In the genomic region with DNA sequence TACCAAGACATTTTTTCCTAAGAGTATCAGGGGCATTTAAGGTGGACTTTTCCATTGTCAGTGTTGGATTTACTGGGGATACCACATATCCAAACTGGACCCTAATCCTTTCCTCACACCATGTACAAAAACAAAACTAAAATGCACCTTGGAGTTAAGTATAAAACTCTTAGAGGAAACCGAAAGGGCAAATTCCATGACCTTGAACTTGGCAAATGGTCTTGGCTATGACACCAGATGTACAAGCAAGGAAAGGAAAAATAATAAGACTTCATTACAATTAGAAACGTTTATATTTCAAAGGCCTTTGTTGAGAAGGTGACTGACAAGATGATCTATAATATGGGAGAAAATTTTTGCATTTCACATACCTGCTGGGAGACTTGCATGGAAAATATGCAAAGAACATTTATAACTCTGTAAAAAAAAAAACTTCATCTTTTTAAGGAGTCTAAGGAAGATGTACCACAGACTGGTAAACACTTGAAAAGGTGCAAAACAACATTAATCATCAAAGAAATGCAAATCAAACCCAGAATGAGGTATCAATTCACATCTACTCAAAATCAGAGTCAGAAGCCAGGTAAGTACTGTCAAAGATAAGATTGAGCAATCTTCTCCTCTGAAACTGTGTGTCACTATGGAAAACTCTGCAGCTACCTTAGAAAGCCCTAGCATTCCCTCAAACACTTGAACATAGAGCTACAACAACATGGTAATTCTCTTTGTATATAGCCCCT, we compare ENCODE assay signal across 23 mouse cellular contexts. TPM values are rescaled to one million over a fixed set of nuclear protein-coding genes. Genes with fewer than 3 reads are reported as not detected.
A peak's percentile ranks its signal among the peaks of the same experiment; 100 is the strongest.
DNase-seq lines count a peak whose midpoint lies in the region; ATAC-seq lines count a peak whose summit lies in the region.
"Had no signal": no experiment of that assay in that cellular context is flagged by ENCODE, and none has a peak within 500 bp of the region (broad histone marks: within the 10 kb centered on the region; RNA-seq: fewer than 3 reads in every experiment).

No protein-coding gene starts in this region.

- H3K27me3 ChIP-seq in kidney, embryonic 16.5 days (ENCODE audit: insufficient read depth, low read length), result no peaks in the 10 kb centered on the region
- H3K27me3 ChIP-seq: CH12.LX; embryonic facial prominence, embryonic 12.5 days; forebrain, embryonic 13.5 days; forebrain, embryonic 15.5 days had no signal

- WGBS in kidney, embryonic 16.5 days, result 58% methylated on average over 2 of the region's 2 CpGs

- no peaks in the 10 kb centered on the region for H3K36me3 ChIP-seq in kidney, embryonic 16.5 days (ENCODE audit: insufficient read depth, low read length)
- H3K36me3 ChIP-seq: embryonic facial prominence, embryonic 10.5 days; embryonic facial prominence, embryonic 12.5 days; forebrain, embryonic 15.5 days; G1E had no signal

- no peaks in the 10 kb centered on the region for H3K4me1 ChIP-seq in kidney, embryonic 16.5 days (ENCODE audit: insufficient read depth, low read length)
- H3K4me1 ChIP-seq: embryonic facial prominence, embryonic 10.5 days; embryonic facial prominence, embryonic 12.5 days; forebrain, embryonic 13.5 days; forebrain, embryonic 15.5 days had no signal

- H3K9ac ChIP-seq in kidney, embryonic 16.5 days (replicated peaks; ENCODE audit: low read length), result no peak overlapping the region
- H3K9ac ChIP-seq: embryonic facial prominence, embryonic 12.5 days; forebrain, embryonic 13.5 days; forebrain, embryonic 15.5 days had no signal

- H3K4me2 ChIP-seq in kidney, embryonic 16.5 days (replicated peaks; ENCODE audit: low read depth, low read length), result no peak overlapping the region
- H3K4me2 ChIP-seq: embryonic facial prominence, embryonic 12.5 days; forebrain, embryonic 13.5 days; forebrain, embryonic 15.5 days had no signal

- H3K9me3 ChIP-seq in kidney, embryonic 16.5 days (ENCODE audit: low read length), result peaks cover 4% of the 10 kb centered on the region
- H3K9me3 ChIP-seq: embryonic facial prominence, embryonic 12.5 days; forebrain, embryonic 15.5 days; G1E had no signal

- no peak overlapping the region for H3K27ac ChIP-seq in kidney, embryonic 16.5 days (ENCODE audit: low read length)
- H3K27ac ChIP-seq: embryonic facial prominence, embryonic 10.5 days; embryonic facial prominence, embryonic 12.5 days; forebrain, embryonic 13.5 days; forebrain, embryonic 15.5 days had no signal

- DNase-seq in kidney, adult 9 months, result peak; percentile 6
- peak; percentile 11 for DNase-seq in kidney, postnatal 14 days
- DNase-seq in kidney, postnatal 4 days, result no peak
- peak; percentile 100 for DNase-seq in 3T3-L1 (ENCODE audit: low read depth, low spot score)
- DNase-seq in urinary bladder, adult 18-20 months (ENCODE audit: low spot score in 2 of 2), result no peak
- DNase-seq: adrenal gland, adult 8-10 months; adrenal gland, postnatal 14 days; adrenal gland, postnatal 36 days; B cell, adult 2 months; cerebellum, adult 11-12 months; cerebellum, adult 2 months; cerebellum, adult 9-10 months; cerebellum, postnatal 25 days had no signal

- ATAC-seq in kidney, embryonic 16.5 days (ENCODE audit: low FRiP score, low TSS enrichment), result no peak
- ATAC-seq: activated CD4-positive, CD25-positive, alpha-beta regulatory T cell, adult 4 months; CD4-positive, CD25-positive, alpha-beta regulatory T cell, adult 4 months; forebrain, embryonic 13.5 days; forebrain, embryonic 15.5 days; Patski had no signal

- no peak overlapping the region for H3K4me3 ChIP-seq in kidney, embryonic 16.5 days (ENCODE audit: low read length)
- H3K4me3 ChIP-seq: embryonic facial prominence, embryonic 10.5 days; embryonic facial prominence, embryonic 12.5 days; forebrain, embryonic 13.5 days; forebrain, embryonic 15.5 days had no signal

RNA-seq across cellular contexts. Expression of a gene that starts 40.0 kb away (rescaled TPM):
- polyA plus RNA-seq in kidney, embryonic 16.5 days (2015; fragmentation: Nextera tagmentation; extraction: Ambion mirVana), result 32.8 and 37.7 TPM in 2 replicates

Comparison
In these comparisons a context has a peak if more than half of its experiments do, and no peak if none do; other contexts are left out.
1. DNase-seq: peak in kidney, adult 9 months (single experiment), kidney, postnatal 14 days (single experiment) and 3T3-L1 (single experiment); none in kidney, postnatal 4 days (0 of 2) and urinary bladder, adult 18-20 months (0 of 2).